Mouse (Mus musculus) telencephalon, adult 2 months (tissue): Measurements from ENCODE around the gene Bloc1s3.

Experiments used
- DNase-seq: peaks from one replicate; pipeline ENCODE4 v3.0.0-alpha.2; 2011; ENCODE audit warnings: low read depth, low spot score

Bloc1s3 gene

GRCm38 (mm10) chr7:19455186-19455585 is 53.0 kb downstream of the Bloc1s3 start:
- no peak for DNase-seq
